Mouse (Mus musculus) gonadal fat pad, adult 2 months (tissue): ENCODE data around the gene Zfp629. TPM values are rescaled to one million over a fixed set of nuclear protein-coding genes. Genes with fewer than 3 reads are reported as not detected.

Experiments used
- DNase-seq: peaks from one replicate; pipeline ENCODE4 v3.0.0-alpha.2; 2012; ENCODE audit warnings: low read depth
- polyA plus RNA-seq: library from polyadenylated mRNA; depleted of rRNA; stranded (reverse); fragments of >200 nt; gene quantifications from 2 replicates; pipeline ENCODE4 v1.2.3, GENCODE M21; 2012

The Zfp629 gene
- polyA plus RNA-seq, 1 experiment: 14.6 TPM

- no peak for DNase-seq
Observed at GRCm38 (mm10) chr7:127614511-127614890, 1.1 kb downstream of the Zfp629 start.

- DNase-seq: no peak
Observed at GRCm38 (mm10) chr7:127614091-127614490, 1.5 kb downstream of the Zfp629 start.

- DNase-seq: no peak
Observed at GRCm38 (mm10) chr7:127613501-127613900, 2.1 kb downstream of the Zfp629 start.

GRCm38 (mm10) chr7:127611561-127611960 is 4.0 kb downstream of the Zfp629 start:
- DNase-seq: no peak

- DNase-seq: no peak
Observed at GRCm38 (mm10) chr7:127611011-127611410, 4.6 kb downstream of the Zfp629 start.

GRCm38 (mm10) chr7:127607150-127607549 is 8.4 kb downstream of the Zfp629 start:
- DNase-seq: no peak

- DNase-seq: no peak
Observed at GRCm38 (mm10) chr7:127604256-127604655, 11.3 kb downstream of the Zfp629 start.

GRCm38 (mm10) chr7:127602903-127603302 is 12.7 kb downstream of the Zfp629 start:
- DNase-seq: no peak

- no peak for DNase-seq
Observed at GRCm38 (mm10) chr7:127601735-127602134, 13.9 kb downstream of the Zfp629 start.

- DNase-seq: no peak
Observed at GRCm38 (mm10) chr7:127600612-127601011, 15.0 kb downstream of the Zfp629 start.

GRCm38 (mm10) chr7:127596747-127597146 is 18.9 kb downstream of the Zfp629 start:
- no peak for DNase-seq

GRCm38 (mm10) chr7:127592575-127592974 is 23.0 kb downstream of the Zfp629 start:
- DNase-seq: no peak

- DNase-seq: no peak
Observed at GRCm38 (mm10) chr7:127591108-127591507, 24.5 kb downstream of the Zfp629 start.

GRCm38 (mm10) chr7:127589637-127590036 is 26.0 kb downstream of the Zfp629 start:
- no peak for DNase-seq

- no peak for DNase-seq
Observed at GRCm38 (mm10) chr7:127588901-127589300, 26.7 kb downstream of the Zfp629 start.

GRCm38 (mm10) chr7:127588011-127588871 is 27.4 kb downstream of the Zfp629 start, which contains the start of the genes Ccdc189 and Rnf40:
TSS of gene Ccdc189 (minus strand) at chr7:127588595.
TSS of gene Rnf40 (plus strand) at chr7:127588767.
- peak; percentile 84 for DNase-seq

- DNase-seq: no peak
Observed at GRCm38 (mm10) chr7:127587196-127587595, 28.4 kb downstream of the Zfp629 start.

GRCm38 (mm10) chr7:127586149-127586548 is 29.4 kb downstream of the Zfp629 start:
- no peak for DNase-seq

GRCm38 (mm10) chr7:127585031-127585430 is 30.6 kb downstream of the Zfp629 start:
- DNase-seq: no peak

GRCm38 (mm10) chr7:127583260-127583659 is 32.3 kb downstream of the Zfp629 start:
- no peak for DNase-seq

GRCm38 (mm10) chr7:127574115-127574514 is 41.5 kb downstream of the Zfp629 start:
- DNase-seq: no peak

GRCm38 (mm10) chr7:127573503-127574008 is 42.0 kb downstream of the Zfp629 start:
- DNase-seq: no peak

GRCm38 (mm10) chr7:127572895-127573471 is 42.6 kb downstream of the Zfp629 start, which contains the start of gene Phkg2:
TSS of gene Phkg2 (plus strand) at chr7:127573340.
- DNase-seq: peak; percentile 95
